Mouse (Mus musculus): ENCODE data around the gene Bhlhe41. TPM values are rescaled to one million over a fixed set of nuclear protein-coding genes. Genes with fewer than 3 reads are reported as not detected.

The Bhlhe41 gene
- total RNA-seq (2021): 10 to 100 TPM; 10.4 to 32.3 TPM
- 4.7 and 4.9 TPM in 2 replicates for polyA plus RNA-seq (2012; rRNA removed)
- long read RNA-seq, partial matches to known transcripts: 0 of 1 reads
- long read RNA-seq, other reads (novel, unspliced or antisense): 1 of 1 reads

DNA sequence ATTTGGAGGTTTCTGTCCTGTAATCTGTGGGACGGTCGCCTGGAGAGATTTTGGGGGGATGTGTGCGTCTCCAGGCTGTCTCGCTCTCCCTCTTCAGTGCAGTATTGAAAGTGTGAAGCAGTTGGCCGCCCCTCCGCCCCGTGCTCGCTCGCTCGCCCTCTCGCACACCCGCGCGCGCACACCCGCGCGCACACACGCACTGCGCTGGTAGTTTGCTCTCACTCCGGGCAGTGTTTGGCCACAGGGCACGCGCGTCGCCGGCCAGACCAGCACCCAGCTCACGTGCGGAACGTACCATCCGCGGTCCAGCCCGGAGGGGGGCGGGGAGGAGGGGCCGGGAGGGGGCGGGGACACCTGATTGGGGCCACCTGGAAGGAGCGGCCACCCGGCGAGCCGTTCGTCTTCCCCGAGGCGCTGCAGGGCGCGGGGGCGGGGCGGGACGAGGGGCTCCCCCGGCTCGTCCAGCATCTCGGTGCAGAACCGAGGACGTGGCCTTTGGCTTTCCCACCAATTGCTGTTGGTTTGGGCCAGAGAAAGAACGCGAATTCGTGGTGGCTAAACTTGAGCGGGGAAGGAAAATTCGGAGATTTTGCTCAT, at the start of gene Bhlhe41:
TSS of gene Bhlhe41 (minus strand) at position 270 of the 597 bp plus-strand sequence.
- Histone ChIP-seq H3K27ac (peak within 1 kb of the TSS; percentile 97), H3K27me3 (ENCODE audit: control insufficient read depth, insufficient read depth, low read length) (no peaks in the 10 kb centered on the region), H3K4me3 (peak within 1 kb of the TSS; percentile 66), H3K4me1 (ENCODE audit: control insufficient read depth, insufficient read depth, low read length) (peaks cover 3% of the 10 kb centered on the region), H3K9ac (ENCODE audit: low read depth, low read length) (peak within 1 kb of the TSS; percentile 99), H3K36me3 (ENCODE audit: control insufficient read depth, insufficient read depth, low read length) (peaks cover 5% of the 10 kb centered on the region), H3K79me2 (replicated peaks; ENCODE audit: control insufficient read depth, insufficient read depth, low read length) (0 out of 2 replicates have a peak, but pooled peaks cover 2% of the 10 kb centered on the region)
- under 1% methylated on average over 53 of the region's 57 CpGs for WGBS
- no peak for TF ChIP-seq CTCF (IDR thresholded peaks at IDR 0.05)
- peak; percentile 73; the same call in 1 of the 2 replicates for TF ChIP-seq EP300 (IDR thresholded peaks at IDR 0.05; ENCODE audit: insufficient read depth, low read depth, low read length)
- peak; percentile 77 for TF ChIP-seq POLR2A (IDR thresholded peaks at IDR 0.05; ENCODE audit: insufficient read depth, low read depth, low read length)
- intact Hi-C loops (cut with DNase I): loop anchor here (2.0 to 5.0 kb wide), 2 partner anchors 118 to 405 kb away; partner anchors contain the start of gene Rassf8
- peak; percentile 83 to 87 for DNase-seq

DNA sequence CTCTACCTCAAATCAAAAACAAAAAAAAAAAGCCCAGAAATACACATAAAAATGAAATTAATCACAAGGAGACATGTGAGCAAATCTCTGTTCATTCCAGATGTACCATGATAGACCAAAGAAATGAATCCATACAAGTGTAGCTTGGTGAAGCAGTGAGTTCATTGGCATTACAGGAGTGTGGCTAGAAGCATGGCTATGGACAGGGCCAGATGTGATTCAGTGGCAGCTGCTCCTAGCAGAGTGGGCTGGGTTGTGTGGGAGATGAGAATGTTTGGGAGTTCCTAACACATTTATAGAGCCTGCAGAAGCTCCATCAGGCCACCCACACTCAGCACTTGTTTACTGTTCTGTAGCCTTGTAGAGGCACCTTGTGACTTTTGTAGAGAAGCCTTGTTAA, 46.9 kb upstream of the Bhlhe41 start:
- Histone ChIP-seq H3K79me2 (replicated peaks; ENCODE audit: control insufficient read depth, insufficient read depth, low read length) (no peaks in the 10 kb centered on the region), H3K27ac (no peak overlapping the region), H3K27me3 (ENCODE audit: control insufficient read depth, insufficient read depth, low read length) (no peaks in the 10 kb centered on the region), H3K4me1 (ENCODE audit: control insufficient read depth, insufficient read depth, low read length) (no peaks in the 10 kb centered on the region), H3K4me3 (no peak overlapping the region), H3K9ac (ENCODE audit: low read depth, low read length) (no peak overlapping the region), H3K36me3 (ENCODE audit: control insufficient read depth, insufficient read depth, low read length) (no peaks in the 10 kb centered on the region)
- DNase-seq: no peak
- TF ChIP-seq EP300 (IDR thresholded peaks at IDR 0.05; ENCODE audit: insufficient read depth, low read depth, low read length) (no peak), POLR2A (IDR thresholded peaks at IDR 0.05; ENCODE audit: insufficient read depth, low read depth, low read length) (no peak), CTCF (IDR thresholded peaks at IDR 0.05) (no peak)
- intact Hi-C loops (cut with DNase I): no loop called here

DNA sequence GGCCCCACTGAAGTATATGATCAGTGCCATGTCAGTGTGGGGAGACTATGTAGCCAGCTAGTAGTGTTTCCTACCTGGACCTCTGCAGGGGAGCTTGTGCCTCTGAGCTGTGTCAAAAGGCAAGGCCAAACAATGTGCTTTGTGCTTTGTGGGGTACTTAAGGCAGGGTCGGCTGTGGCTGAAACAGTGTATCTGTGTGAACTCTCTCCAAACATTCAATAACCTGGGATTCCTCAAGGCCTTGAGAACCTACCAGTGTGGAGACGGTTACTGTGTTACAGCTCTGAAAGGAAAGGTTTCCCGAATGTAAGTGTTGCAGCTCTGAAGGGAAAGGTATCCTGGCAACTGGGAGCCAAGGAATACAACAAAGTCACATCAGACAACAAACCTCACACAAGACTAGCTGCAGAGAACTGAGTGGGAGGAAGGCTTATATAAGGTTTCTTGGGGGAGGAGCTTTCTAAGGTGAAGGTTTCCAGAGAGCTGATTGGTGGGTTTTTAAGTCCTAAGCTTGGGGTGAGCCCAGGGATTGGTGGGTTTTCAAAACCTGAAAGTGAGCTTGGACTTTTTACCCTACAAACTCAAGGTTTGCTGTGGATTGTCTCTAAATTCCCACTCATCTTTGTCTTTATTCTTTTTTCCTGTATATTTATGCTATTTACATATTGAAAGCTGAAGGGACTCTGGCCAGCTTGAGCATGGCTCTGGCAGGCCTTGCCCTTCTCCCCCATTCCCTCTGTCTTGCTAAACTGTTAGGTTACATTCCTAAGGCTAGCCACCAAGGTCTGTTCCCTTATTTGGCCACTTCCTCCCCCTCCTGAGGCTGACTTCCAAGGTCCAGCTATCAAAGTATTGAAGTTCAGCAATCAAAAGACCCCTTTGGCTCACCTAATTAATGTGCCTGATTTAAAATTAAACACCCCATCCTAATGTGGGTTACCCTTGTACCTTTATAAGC, 45.4 kb upstream of the Bhlhe41 start:
- Histone ChIP-seq H3K27me3 (ENCODE audit: control insufficient read depth, insufficient read depth, low read length) (no peaks in the 10 kb centered on the region), H3K4me1 (ENCODE audit: control insufficient read depth, insufficient read depth, low read length) (no peaks in the 10 kb centered on the region), H3K79me2 (replicated peaks; ENCODE audit: control insufficient read depth, insufficient read depth, low read length) (no peaks in the 10 kb centered on the region), H3K9ac (ENCODE audit: low read depth, low read length) (no peak overlapping the region), H3K36me3 (ENCODE audit: control insufficient read depth, insufficient read depth, low read length) (no peaks in the 10 kb centered on the region), H3K27ac (no peak overlapping the region), H3K4me3 (no peak overlapping the region)
- DNase-seq: no peak
- TF ChIP-seq EP300 (IDR thresholded peaks at IDR 0.05; ENCODE audit: insufficient read depth, low read depth, low read length) (no peak), POLR2A (IDR thresholded peaks at IDR 0.05; ENCODE audit: insufficient read depth, low read depth, low read length) (no peak), CTCF (IDR thresholded peaks at IDR 0.05) (no peak)
- intact Hi-C loops (cut with DNase I): no loop called here
- WGBS: 80% methylated on average over 3 of the region's 3 CpGs

DNA sequence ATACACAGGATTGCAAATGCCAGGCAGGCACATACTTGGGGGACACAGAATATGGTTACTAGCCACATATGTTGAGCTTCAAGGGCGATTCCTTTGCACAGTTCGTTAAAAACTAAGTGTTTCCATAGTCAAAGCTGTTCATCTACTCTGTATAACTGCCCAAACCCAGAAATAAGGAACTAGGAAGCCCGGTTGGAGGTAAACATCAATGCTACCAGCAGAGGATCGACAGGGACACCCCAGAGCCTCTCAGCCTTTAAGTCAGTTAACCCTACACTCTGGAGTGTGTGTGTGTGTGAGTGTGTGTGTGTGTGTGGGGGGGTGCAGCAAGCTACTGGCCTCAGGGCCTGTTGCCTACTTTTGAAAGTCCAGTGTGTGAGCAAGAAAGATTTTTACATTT, 44.6 kb upstream of the Bhlhe41 start:
- no peak for DNase-seq
- Histone ChIP-seq H3K9ac (ENCODE audit: low read depth, low read length) (no peak overlapping the region), H3K27ac (no peak overlapping the region), H3K4me3 (no peak overlapping the region), H3K27me3 (ENCODE audit: control insufficient read depth, insufficient read depth, low read length) (no peaks in the 10 kb centered on the region), H3K36me3 (ENCODE audit: control insufficient read depth, insufficient read depth, low read length) (no peaks in the 10 kb centered on the region), H3K79me2 (replicated peaks; ENCODE audit: control insufficient read depth, insufficient read depth, low read length) (no peaks in the 10 kb centered on the region), H3K4me1 (ENCODE audit: control insufficient read depth, insufficient read depth, low read length) (no peaks in the 10 kb centered on the region)
- intact Hi-C loops (cut with DNase I): no loop called here
- TF ChIP-seq POLR2A (IDR thresholded peaks at IDR 0.05; ENCODE audit: insufficient read depth, low read depth, low read length) (no peak), CTCF (IDR thresholded peaks at IDR 0.05) (no peak), EP300 (IDR thresholded peaks at IDR 0.05; ENCODE audit: insufficient read depth, low read depth, low read length) (no peak)
- WGBS: 82% methylated on average over 4 of the region's 4 CpGs

DNA sequence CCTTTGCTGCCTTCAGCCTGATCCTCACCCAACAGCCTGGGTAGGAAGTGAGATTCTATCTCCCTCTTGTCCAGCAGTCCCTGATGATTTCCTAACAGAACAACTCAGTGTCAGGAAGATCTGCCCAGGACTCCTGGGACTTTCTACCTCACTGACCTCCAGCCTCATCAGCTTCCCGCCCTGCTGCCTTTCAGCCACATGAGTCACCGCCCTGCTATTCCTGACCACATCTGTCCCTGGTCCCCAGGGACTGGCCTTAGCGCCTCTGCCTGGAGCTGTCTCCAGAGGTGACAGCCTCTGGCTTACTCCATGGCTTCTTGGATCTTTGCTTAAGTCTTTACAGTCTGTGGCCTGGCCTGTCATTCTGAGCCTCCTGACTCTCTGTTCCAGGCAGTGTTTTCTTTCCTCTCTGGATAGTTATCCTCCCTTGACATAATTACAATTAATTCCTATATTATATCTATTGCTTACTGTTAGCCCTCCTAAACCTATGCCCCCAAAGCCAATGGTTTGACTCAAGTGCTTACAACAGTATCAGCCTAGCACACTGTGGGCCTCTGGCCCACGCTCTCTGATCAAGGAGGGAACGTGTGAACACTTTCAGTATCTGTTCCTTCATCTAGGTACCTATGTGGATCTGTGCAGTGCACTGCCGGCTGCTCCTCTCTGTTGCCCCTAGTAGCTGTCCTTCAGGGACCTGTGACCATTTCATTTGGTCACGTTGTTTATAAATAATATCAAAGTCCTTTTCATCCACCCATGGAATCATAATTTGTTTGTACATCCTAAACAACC, 40.9 kb upstream of the Bhlhe41 start:
- intact Hi-C loops (cut with DNase I): no loop called here
- Histone ChIP-seq H3K27me3 (ENCODE audit: control insufficient read depth, insufficient read depth, low read length) (no peaks in the 10 kb centered on the region), H3K27ac (no peak overlapping the region), H3K79me2 (replicated peaks; ENCODE audit: control insufficient read depth, insufficient read depth, low read length) (no peaks in the 10 kb centered on the region), H3K36me3 (ENCODE audit: control insufficient read depth, insufficient read depth, low read length) (no peaks in the 10 kb centered on the region), H3K4me1 (ENCODE audit: control insufficient read depth, insufficient read depth, low read length) (no peaks in the 10 kb centered on the region), H3K9ac (ENCODE audit: low read depth, low read length) (no peak overlapping the region), H3K4me3 (no peak overlapping the region)
- TF ChIP-seq POLR2A (IDR thresholded peaks at IDR 0.05; ENCODE audit: insufficient read depth, low read depth, low read length): no peak
- no peak for TF ChIP-seq CTCF (IDR thresholded peaks at IDR 0.05)
- TF ChIP-seq EP300 (IDR thresholded peaks at IDR 0.05; ENCODE audit: insufficient read depth, low read depth, low read length): no peak
- 56% methylated on average over 7 of the region's 7 CpGs for WGBS
- DNase-seq: peak in 1 of 2 experiments; percentile 18

Measured in heart, adult 2 months (tissue).